Mouse (Mus musculus) thymus, postnatal 36 days (tissue): ENCODE data around the gene Slc25a36.

Experiments used
- DNase-seq, 2 experiments: peaks; one replicate each; pipeline ENCODE4 v3.0.0; 2022; ENCODE audit warnings: mixed read lengths in 2 of 2

Slc25a36 gene

GRCm38 (mm10) chr9:97111506-97111905 lies 549 bp upstream of the Slc25a36 start:
- peak in 1 of 2 experiments; percentile 8 for DNase-seq

- no peak for DNase-seq
Measured at GRCm38 (mm10) chr9:97106481-97107160, 4.3 kb downstream of the Slc25a36 start.

GRCm38 (mm10) chr9:97105400-97105985 lies 5.5 kb downstream of the Slc25a36 start:
- no peak for DNase-seq

GRCm38 (mm10) chr9:97103376-97104061 lies 7.4 kb downstream of the Slc25a36 start:
- DNase-seq: no peak

- no peak for DNase-seq
Measured at GRCm38 (mm10) chr9:97098985-97099384, 12.0 kb downstream of the Slc25a36 start.

- DNase-seq: no peak
Measured at GRCm38 (mm10) chr9:97096180-97096579, 14.8 kb downstream of the Slc25a36 start.

- no peak for DNase-seq
Measured at GRCm38 (mm10) chr9:97087850-97088249, 23.1 kb downstream of the Slc25a36 start.

GRCm38 (mm10) chr9:97084628-97085027 lies 26.3 kb downstream of the Slc25a36 start:
- no peak for DNase-seq

GRCm38 (mm10) chr9:97081106-97081862 lies 29.7 kb downstream of the Slc25a36 start:
- no peak for DNase-seq

GRCm38 (mm10) chr9:97069911-97070310 lies 41.0 kb downstream of the Slc25a36 start:
- DNase-seq: no peak

- DNase-seq: no peak
Measured at GRCm38 (mm10) chr9:97069466-97069865, 41.5 kb downstream of the Slc25a36 start.

- peak; percentile 57 to 65 for DNase-seq
Measured at GRCm38 (mm10) chr9:97068201-97069095, 42.5 kb downstream of the Slc25a36 start.

- DNase-seq: no peak
Measured at GRCm38 (mm10) chr9:97067761-97068160, 43.2 kb downstream of the Slc25a36 start.

GRCm38 (mm10) chr9:97065885-97066284 lies 45.1 kb downstream of the Slc25a36 start:
- DNase-seq: no peak

- DNase-seq: no peak
Measured at GRCm38 (mm10) chr9:97065216-97065615, 45.7 kb downstream of the Slc25a36 start.

GRCm38 (mm10) chr9:97064161-97064560 lies 46.8 kb downstream of the Slc25a36 start:
- DNase-seq: no peak

- DNase-seq: no peak
Measured at GRCm38 (mm10) chr9:97061696-97062095, 49.3 kb downstream of the Slc25a36 start.

GRCm38 (mm10) chr9:97056541-97057338 lies 54.2 kb downstream of the Slc25a36 start:
- no peak for DNase-seq

- no peak for DNase-seq
Measured at GRCm38 (mm10) chr9:97055906-97056305, 55.1 kb downstream of the Slc25a36 start.

- DNase-seq: no peak
Measured at GRCm38 (mm10) chr9:97051176-97051575, 59.8 kb downstream of the Slc25a36 start.

GRCm38 (mm10) chr9:97046240-97046639 lies 64.7 kb downstream of the Slc25a36 start:
- DNase-seq: no peak
